Mouse (Mus musculus) right cerebral cortex, postnatal 10 days (tissue): ENCODE data around the gene Vmn1r172.
"Not testable (repeated sequence)": the region's sequence is repeated elsewhere in the genome, so short reads cannot be mapped to it uniquely, and the experiment has no call there.

Experiments used
- DNase-seq, 2 experiments: peaks; one replicate each; pipeline ENCODE4 v3.0.0; 2021; ENCODE audit warnings: low spot score in 2 of 2

The Vmn1r172 gene

DNA sequence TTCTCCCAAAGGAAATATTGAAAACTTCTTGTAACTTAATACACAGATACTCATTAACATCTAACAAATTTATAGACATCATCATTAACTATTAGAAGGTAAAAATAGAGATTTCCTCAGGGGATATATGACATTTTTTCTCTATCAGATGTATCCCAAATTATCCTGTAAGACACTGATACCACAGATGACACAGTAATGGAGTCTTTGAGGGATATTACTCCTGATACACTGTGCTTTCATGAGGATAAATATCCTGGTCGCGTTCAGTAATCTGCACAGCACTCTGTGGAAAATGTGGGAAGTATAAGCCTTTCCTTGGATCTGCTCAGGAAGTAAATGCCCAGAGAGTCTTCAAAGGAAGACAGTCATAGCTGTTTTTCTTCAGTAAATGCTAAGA is at the start of gene Vmn1r172:
Gene Vmn1r172, plus strand, starts transcription at position 301 of the 400 bp plus-strand sequence.
- no peak for DNase-seq

DNA sequence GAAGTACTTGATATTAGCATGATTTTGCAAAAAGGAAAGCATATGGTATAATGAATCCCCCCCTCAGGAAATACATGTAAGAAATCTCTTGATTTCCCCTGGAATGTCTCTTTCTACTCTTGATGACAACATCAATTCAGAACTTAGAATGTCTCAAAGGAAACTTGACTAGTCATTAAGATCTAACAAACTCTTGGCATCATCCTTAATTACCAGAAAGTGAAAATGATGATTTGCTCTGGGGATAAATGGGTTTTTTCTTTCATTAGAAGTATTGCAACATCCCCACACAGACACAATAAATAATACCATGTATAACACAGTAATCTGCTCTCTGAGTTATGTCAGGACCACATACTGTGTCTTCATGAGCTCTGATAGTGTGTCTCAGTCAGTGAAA is 27.7 kb upstream of the Vmn1r172 start, which contains the start of gene Vmn1r171:
Gene Vmn1r171, plus strand, starts transcription at position 301 of the 400 bp plus-strand sequence.
- no peak for DNase-seq

DNA sequence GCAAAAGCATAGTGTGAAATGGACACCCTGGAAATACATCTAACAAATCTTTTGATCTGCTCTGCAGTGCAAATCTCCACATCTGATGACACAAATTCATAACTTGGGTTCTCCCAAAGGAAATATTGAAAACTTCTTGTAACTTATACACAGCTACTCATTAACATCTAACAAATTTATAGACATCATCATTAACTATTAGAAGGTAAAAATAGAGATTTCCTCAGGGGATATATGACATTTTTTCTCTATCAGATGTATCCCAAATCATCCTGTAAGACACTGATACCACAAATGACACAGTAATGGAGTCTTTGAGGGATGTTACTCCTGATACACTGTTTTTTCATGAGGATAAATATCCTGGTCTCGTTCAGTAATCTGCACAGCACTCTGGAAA is 42.3 kb downstream of the Vmn1r172 start, which contains the start of gene Vmn1r173:
Gene Vmn1r173, plus strand, starts transcription at position 301 of the 400 bp plus-strand sequence.
- DNase-seq: not testable (repeated sequence)
